Mouse (Mus musculus): Measurements from ENCODE around the gene Bpifa3. TPM values are rescaled to one million over a fixed set of nuclear protein-coding genes. Genes with fewer than 3 reads are reported as not detected.

The Bpifa3 gene
- not detected in 2 replicates for polyA plus RNA-seq (2012; rRNA removed)

GRCm38 (mm10) chr2:154130120-154130519 lies at the start of gene Bpifa3:
Gene Bpifa3 (plus strand): TSS chr2:154130336.
- no peak for TF ChIP-seq CTCF (IDR thresholded peaks at IDR 0.05; ENCODE audit: extremely low read depth, insufficient read length, insufficient replicate concordance, low read depth, low read length)
- no peak for TF ChIP-seq POLR2A (IDR thresholded peaks at IDR 0.05; ENCODE audit: low read depth, low read length)
- H3K4me1 ChIP-seq (ENCODE audit: control insufficient read depth, insufficient read depth, insufficient read length, low read length): no peaks in the 10 kb centered on the region
- no peak within 1 kb of the TSS for H3K4me3 ChIP-seq (ENCODE audit: low read depth, low read length)
- no peaks in the 10 kb centered on the region for H3K27me3 ChIP-seq (ENCODE audit: control insufficient read depth, insufficient read depth, low read length)
- WGBS: 41% methylated on average over 2 of the region's 2 CpGs
- no peaks in the 10 kb centered on the region for H3K36me3 ChIP-seq (ENCODE audit: control insufficient read depth, insufficient read depth, low read length)
- H3K27ac ChIP-seq (ENCODE audit: insufficient read depth, low read depth, low read length): no peak within 1 kb of the TSS

DNA sequence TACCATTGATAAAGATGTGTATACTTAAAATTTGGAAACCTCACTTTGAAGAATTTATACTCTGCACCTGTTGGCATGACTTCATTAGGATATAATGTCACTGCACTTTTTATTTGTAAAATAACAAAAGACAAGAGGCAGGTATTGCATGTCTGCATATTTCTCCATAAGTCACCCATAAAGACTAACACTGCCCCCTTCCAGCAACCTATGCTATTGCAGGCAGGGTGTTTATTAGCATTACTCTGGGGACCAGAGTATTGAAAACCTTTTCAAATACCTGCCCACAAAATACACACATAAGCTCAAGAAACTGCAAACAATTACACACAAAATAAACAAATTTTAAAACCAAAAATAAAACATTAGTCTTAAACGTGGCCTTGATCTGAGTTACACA lies 32.4 kb upstream of the Bpifa3 start:
- no peak overlapping the region for H3K4me3 ChIP-seq (ENCODE audit: low read depth, low read length)
- H3K27me3 ChIP-seq (ENCODE audit: control insufficient read depth, insufficient read depth, low read length): no peaks in the 10 kb centered on the region
- 33% methylated on average over 1 of the region's 1 CpGs for WGBS

GRCm38 (mm10) chr2:154117381-154117780 lies 12.8 kb upstream of the Bpifa3 start:
- Histone ChIP-seq H3K27ac (ENCODE audit: insufficient read depth, low read depth, low read length) (no peak overlapping the region), H3K4me3 (ENCODE audit: low read depth, low read length) (no peak overlapping the region), H3K36me3 (ENCODE audit: control insufficient read depth, insufficient read depth, low read length) (no peaks in the 10 kb centered on the region), H3K27me3 (ENCODE audit: control insufficient read depth, insufficient read depth, low read length) (no peaks in the 10 kb centered on the region), H3K4me1 (ENCODE audit: control insufficient read depth, insufficient read depth, insufficient read length, low read length) (no peaks in the 10 kb centered on the region)
- TF ChIP-seq POLR2A (IDR thresholded peaks at IDR 0.05; ENCODE audit: low read depth, low read length) (no peak), CTCF (IDR thresholded peaks at IDR 0.05; ENCODE audit: extremely low read depth, insufficient read length, insufficient replicate concordance, low read depth, low read length) (no peak)
- 81% methylated on average over 3 of the region's 3 CpGs for WGBS

More for the DNA sequence above, 32.4 kb upstream of the Bpifa3 start:
- H3K36me3 ChIP-seq (ENCODE audit: control insufficient read depth, insufficient read depth, low read length): no peaks in the 10 kb centered on the region
- no peak overlapping the region for H3K27ac ChIP-seq (ENCODE audit: insufficient read depth, low read depth, low read length)
- TF ChIP-seq CTCF (IDR thresholded peaks at IDR 0.05; ENCODE audit: extremely low read depth, insufficient read length, insufficient replicate concordance, low read depth, low read length) (no peak), POLR2A (IDR thresholded peaks at IDR 0.05; ENCODE audit: low read depth, low read length) (no peak)
- H3K4me1 ChIP-seq (ENCODE audit: control insufficient read depth, insufficient read depth, insufficient read length, low read length): no peaks in the 10 kb centered on the region

- WGBS: 68% methylated on average over 4 of the region's 4 CpGs
- H3K27me3 ChIP-seq (ENCODE audit: control insufficient read depth, insufficient read depth, low read length): no peaks in the 10 kb centered on the region
- H3K27ac ChIP-seq (ENCODE audit: insufficient read depth, low read depth, low read length): no peak within 1 kb of the TSS
- H3K36me3 ChIP-seq (ENCODE audit: control insufficient read depth, insufficient read depth, low read length): no peaks in the 10 kb centered on the region
- H3K4me3 ChIP-seq (ENCODE audit: low read depth, low read length): no peak within 1 kb of the TSS
- TF ChIP-seq POLR2A (IDR thresholded peaks at IDR 0.05; ENCODE audit: low read depth, low read length) (no peak), CTCF (IDR thresholded peaks at IDR 0.05; ENCODE audit: extremely low read depth, insufficient read length, insufficient replicate concordance, low read depth, low read length) (no peak)
- no peaks in the 10 kb centered on the region for H3K4me1 ChIP-seq (ENCODE audit: control insufficient read depth, insufficient read depth, insufficient read length, low read length)
Measured at GRCm38 (mm10) chr2:154142580-154142979, 12.4 kb downstream of the Bpifa3 start, which contains the start of gene Bpifa1. Gene Bpifa1 (plus strand): TSS chr2:154142880.

- Histone ChIP-seq H3K4me3 (ENCODE audit: low read depth, low read length) (no peak overlapping the region), H3K4me1 (ENCODE audit: control insufficient read depth, insufficient read depth, insufficient read length, low read length) (no peaks in the 10 kb centered on the region)
- WGBS: 63% methylated on average over 3 of the region's 3 CpGs
Measured at GRCm38 (mm10) chr2:154143735-154144134, 13.6 kb downstream of the Bpifa3 start.

DNA sequence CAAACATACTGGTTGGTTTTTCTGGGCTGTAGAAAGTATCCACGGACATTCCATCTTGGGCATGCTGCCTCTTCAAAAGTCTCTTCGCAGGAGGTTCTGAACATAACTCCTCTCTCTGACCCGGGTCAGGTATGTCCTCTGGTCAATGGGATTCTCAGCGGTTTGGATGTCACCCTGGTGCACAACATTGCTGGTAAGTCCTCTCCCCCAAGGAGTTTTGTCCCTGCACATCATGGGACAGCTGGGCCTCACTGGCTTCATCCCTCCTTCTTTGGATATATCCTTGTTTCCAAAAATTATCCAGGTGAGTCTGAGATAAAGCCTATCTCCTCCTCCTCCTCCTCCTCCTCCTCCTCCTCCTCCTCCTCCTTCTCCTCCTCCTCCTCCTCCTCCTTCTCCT lies 17.4 kb downstream of the Bpifa3 start:
- H3K4me3 ChIP-seq (ENCODE audit: low read depth, low read length): no peak overlapping the region
- H3K36me3 ChIP-seq (ENCODE audit: control insufficient read depth, insufficient read depth, low read length): no peaks in the 10 kb centered on the region
- WGBS: 81% methylated on average over 4 of the region's 4 CpGs
- TF ChIP-seq CTCF (IDR thresholded peaks at IDR 0.05; ENCODE audit: extremely low read depth, insufficient read length, insufficient replicate concordance, low read depth, low read length): no peak
- TF ChIP-seq POLR2A (IDR thresholded peaks at IDR 0.05; ENCODE audit: low read depth, low read length): no peak
- H3K27me3 ChIP-seq (ENCODE audit: control insufficient read depth, insufficient read depth, low read length): no peaks in the 10 kb centered on the region
- H3K4me1 ChIP-seq (ENCODE audit: control insufficient read depth, insufficient read depth, insufficient read length, low read length): no peaks in the 10 kb centered on the region
- no peak overlapping the region for H3K27ac ChIP-seq (ENCODE audit: insufficient read depth, low read depth, low read length)

More at GRCm38 (mm10) chr2:154143735-154144134, 13.6 kb downstream of the Bpifa3 start:
- Histone ChIP-seq H3K27me3 (ENCODE audit: control insufficient read depth, insufficient read depth, low read length) (no peaks in the 10 kb centered on the region), H3K36me3 (ENCODE audit: control insufficient read depth, insufficient read depth, low read length) (no peaks in the 10 kb centered on the region), H3K27ac (ENCODE audit: insufficient read depth, low read depth, low read length) (no peak overlapping the region)
- TF ChIP-seq CTCF (IDR thresholded peaks at IDR 0.05; ENCODE audit: extremely low read depth, insufficient read length, insufficient replicate concordance, low read depth, low read length) (no peak), POLR2A (IDR thresholded peaks at IDR 0.05; ENCODE audit: low read depth, low read length) (no peak)

GRCm38 (mm10) chr2:154158433-154158832 lies 28.3 kb downstream of the Bpifa3 start:
- 40% methylated on average over 3 of the region's 3 CpGs for WGBS
- Histone ChIP-seq H3K36me3 (ENCODE audit: control insufficient read depth, insufficient read depth, low read length) (no peaks in the 10 kb centered on the region), H3K27me3 (ENCODE audit: control insufficient read depth, insufficient read depth, low read length) (no peaks in the 10 kb centered on the region), H3K4me3 (ENCODE audit: low read depth, low read length) (no peak overlapping the region), H3K27ac (ENCODE audit: insufficient read depth, low read depth, low read length) (no peak overlapping the region), H3K4me1 (ENCODE audit: control insufficient read depth, insufficient read depth, insufficient read length, low read length) (no peaks in the 10 kb centered on the region)
- TF ChIP-seq CTCF (IDR thresholded peaks at IDR 0.05; ENCODE audit: extremely low read depth, insufficient read length, insufficient replicate concordance, low read depth, low read length) (peak; percentile 61; the same call in 1 of the 2 replicates), POLR2A (IDR thresholded peaks at IDR 0.05; ENCODE audit: low read depth, low read length) (no peak)

All from small intestine, adult 2 months (tissue).